Mouse (Mus musculus) bone marrow, adult 2 months (tissue): ENCODE results near the gene Adcy7.
A peak's percentile ranks its signal among the peaks of the same experiment; 100 is the strongest.

ENCODE experiments used
- CTCF ChIP-seq: fragments of 200-500 bp; IDR thresholded peaks from 2 replicates; pipeline ENCODE4 v1.5.1; 2011; ENCODE audit warnings: low read length, control low read depth; ENCODE audit not compliant: control insufficient read depth, insufficient read depth
- POLR2A ChIP-seq: fragments of 200-500 bp; IDR thresholded peaks from 2 replicates; pipeline ENCODE4 v1.6.1; 2011; ENCODE audit warnings: low read depth, mild to moderate bottlenecking, control low read depth, low read length, borderline replicate concordance; ENCODE audit not compliant: control insufficient read depth

DNA sequence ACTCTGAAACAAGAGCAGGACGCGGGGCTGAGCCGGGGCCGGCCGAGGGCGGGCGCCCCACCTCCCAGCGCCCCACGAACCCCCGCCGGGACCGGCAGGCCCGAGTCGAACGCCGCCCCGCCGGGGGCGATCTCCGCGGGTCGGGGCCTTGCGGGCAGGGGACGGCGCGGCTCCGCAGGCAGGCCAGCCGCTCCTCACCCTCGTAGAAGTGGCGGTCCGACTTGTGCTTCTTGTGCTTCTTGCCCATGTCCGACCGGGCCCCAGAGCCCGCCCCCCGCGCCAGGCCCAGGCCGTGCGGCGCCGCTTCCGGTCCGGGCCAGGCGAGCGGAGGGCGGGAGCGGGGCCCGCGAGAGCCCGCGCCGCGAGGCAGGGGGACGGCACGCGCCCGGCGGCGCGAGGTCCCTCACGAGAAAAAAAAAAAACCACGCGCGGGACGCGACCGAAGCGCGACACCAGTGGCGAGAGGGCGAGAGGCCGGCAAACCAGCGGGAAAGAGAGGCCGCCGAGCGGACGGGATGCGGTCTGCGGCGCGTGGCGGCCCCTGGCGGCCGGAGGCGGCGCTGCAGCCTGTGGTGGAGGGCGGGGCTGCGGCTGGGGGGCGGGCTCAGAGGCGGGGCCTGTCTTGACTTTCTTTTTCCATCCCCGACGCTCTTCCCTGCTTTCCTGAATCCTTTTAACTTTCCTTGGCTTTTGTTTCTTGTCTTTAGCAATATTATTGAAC, 89.7 kb downstream of the Adcy7 start, which contains the start of gene Brd7:
- TF ChIP-seq CTCF, result peak; percentile 74
- peak; percentile 41; the same call in 1 of the 2 replicates for TF ChIP-seq POLR2A
